ENCODE assay signal across 31 mouse cellular contexts in the genomic region with DNA sequence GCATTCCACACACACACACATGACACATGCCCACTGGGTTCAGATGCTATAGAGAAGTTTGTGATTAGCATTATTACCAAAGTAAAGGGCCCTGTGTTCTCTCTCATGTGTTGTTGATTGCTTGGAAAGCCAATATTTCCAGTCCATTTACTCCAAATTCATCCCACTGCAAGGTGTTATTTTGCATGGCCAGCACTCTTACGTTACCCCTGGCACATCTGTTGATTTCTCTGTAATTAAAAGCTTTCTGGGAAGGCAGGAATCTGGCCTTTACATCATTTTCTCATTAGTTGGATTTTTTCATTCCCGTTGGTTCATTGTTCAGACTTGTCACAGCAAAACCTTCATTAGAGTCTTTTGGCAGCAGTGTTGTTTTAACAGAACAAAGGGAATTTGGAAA. TPM values are rescaled to one million over a fixed set of nuclear protein-coding genes. Genes with fewer than 3 reads are reported as not detected.
DNase-seq lines count a peak whose midpoint lies in the region; ATAC-seq and TF ChIP-seq lines count a peak whose summit lies in the region.
"Had no signal": no experiment of that assay in that cellular context is flagged by ENCODE, and none has a peak within 500 bp of the region (broad histone marks: within the 10 kb centered on the region; RNA-seq: fewer than 3 reads in every experiment).

No protein-coding gene starts in this region.

- H3K4me3 ChIP-seq in hindbrain, embryonic 14.5 days (replicated peaks; ENCODE audit: low read length): no peak overlapping the region
- no peak overlapping the region for H3K4me3 ChIP-seq in hindbrain, embryonic 10.5 days
- no peak overlapping the region for H3K4me3 ChIP-seq in forebrain, embryonic 13.5 days
- H3K4me3 ChIP-seq in hindbrain, postnatal 0 days (ENCODE audit: low read length): no peak overlapping the region
- no peak overlapping the region for H3K4me3 ChIP-seq in kidney, embryonic 14.5 days (ENCODE audit: low read length)
- H3K4me3 ChIP-seq: embryonic facial prominence, embryonic 12.5 days; erythroblast, embryonic 14.5 days; heart, embryonic 10.5 days; heart, embryonic 15.5 days; left cerebral cortex, adult 2 months; limb, embryonic 12.5 days; liver, embryonic 15.5 days; lung, embryonic 15.5 days had no signal

- no peak overlapping the region for H3K9ac ChIP-seq in hindbrain, embryonic 14.5 days
- no peak overlapping the region for H3K9ac ChIP-seq in forebrain, embryonic 13.5 days
- H3K9ac ChIP-seq in hindbrain, postnatal 0 days (replicated peaks; ENCODE audit: low read length): no peak overlapping the region
- H3K9ac ChIP-seq in kidney, embryonic 14.5 days (ENCODE audit: low read depth, low read length): no peak overlapping the region
- H3K9ac ChIP-seq: embryonic facial prominence, embryonic 12.5 days; heart, embryonic 15.5 days; limb, embryonic 12.5 days; liver, embryonic 15.5 days; lung, embryonic 15.5 days had no signal

- no peak overlapping the region for H3K4me2 ChIP-seq in hindbrain, embryonic 14.5 days (replicated peaks)
- no peak overlapping the region for H3K4me2 ChIP-seq in forebrain, embryonic 13.5 days
- no peak overlapping the region for H3K4me2 ChIP-seq in hindbrain, postnatal 0 days (ENCODE audit: low read depth, low read length)
- no peak overlapping the region for H3K4me2 ChIP-seq in kidney, embryonic 14.5 days (replicated peaks; ENCODE audit: low read depth, low read length)
- H3K4me2 ChIP-seq: embryonic facial prominence, embryonic 12.5 days; heart, embryonic 15.5 days; limb, embryonic 12.5 days; liver, embryonic 15.5 days; lung, embryonic 15.5 days; midbrain, embryonic 11.5 days had no signal

- no peaks in the 10 kb centered on the region for H3K36me3 ChIP-seq in hindbrain, embryonic 14.5 days (replicated peaks; ENCODE audit: control insufficient read depth, insufficient read depth)
- H3K36me3 ChIP-seq in hindbrain, embryonic 10.5 days: no peaks in the 10 kb centered on the region
- no peaks in the 10 kb centered on the region for H3K36me3 ChIP-seq in forebrain, embryonic 13.5 days (ENCODE audit: poor library complexity, severe bottlenecking)
- H3K36me3 ChIP-seq in hindbrain, postnatal 0 days (ENCODE audit: insufficient read depth, low read length): no peaks in the 10 kb centered on the region
- no peaks in the 10 kb centered on the region for H3K36me3 ChIP-seq in kidney, embryonic 14.5 days (ENCODE audit: control insufficient read depth, insufficient read depth, low read length)
- H3K36me3 ChIP-seq: embryonic facial prominence, embryonic 12.5 days; heart, embryonic 10.5 days; heart, embryonic 15.5 days; limb, embryonic 12.5 days; liver, embryonic 15.5 days; lung, embryonic 15.5 days had no signal

- H3K27me3 ChIP-seq in hindbrain, embryonic 14.5 days (ENCODE audit: control insufficient read depth, insufficient read depth, low read length): no peaks in the 10 kb centered on the region
- no peaks in the 10 kb centered on the region for H3K27me3 ChIP-seq in hindbrain, embryonic 10.5 days (ENCODE audit: insufficient read depth, poor library complexity, severe bottlenecking)
- H3K27me3 ChIP-seq in forebrain, embryonic 13.5 days: peaks cover 3% of the 10 kb centered on the region; the same call in 1 of the 2 replicates
- H3K27me3 ChIP-seq in hindbrain, postnatal 0 days (ENCODE audit: insufficient read depth, low read length): no peaks in the 10 kb centered on the region
- no peaks in the 10 kb centered on the region for H3K27me3 ChIP-seq in kidney, embryonic 14.5 days (ENCODE audit: control insufficient read depth, insufficient read depth, low read length)
- H3K27me3 ChIP-seq: embryonic facial prominence, embryonic 12.5 days; heart, embryonic 15.5 days; limb, embryonic 12.5 days; liver, embryonic 15.5 days; lung, embryonic 15.5 days had no signal

- TF ChIP-seq CTCF in hindbrain, postnatal 0 days (IDR thresholded peaks at IDR 0.05; ENCODE audit: low read depth): no peak

- no peaks in the 10 kb centered on the region for H3K9me3 ChIP-seq in hindbrain, embryonic 14.5 days (ENCODE audit: control insufficient read depth, low read length)
- no peaks in the 10 kb centered on the region for H3K9me3 ChIP-seq in hindbrain, embryonic 10.5 days
- no peaks in the 10 kb centered on the region for H3K9me3 ChIP-seq in forebrain, embryonic 13.5 days (replicated peaks)
- no peaks in the 10 kb centered on the region for H3K9me3 ChIP-seq in hindbrain, postnatal 0 days (ENCODE audit: low read length)
- H3K9me3 ChIP-seq in kidney, embryonic 14.5 days (ENCODE audit: control insufficient read depth, low read length): no peaks in the 10 kb centered on the region
- H3K9me3 ChIP-seq: embryonic facial prominence, embryonic 12.5 days; heart, embryonic 10.5 days; heart, embryonic 15.5 days; limb, embryonic 12.5 days; liver, embryonic 15.5 days; lung, embryonic 15.5 days had no signal

- no peaks in the 10 kb centered on the region for H3K4me1 ChIP-seq in hindbrain, embryonic 14.5 days (replicated peaks; ENCODE audit: control insufficient read depth, insufficient read depth, low read length)
- H3K4me1 ChIP-seq in hindbrain, embryonic 10.5 days (replicated peaks): no peaks in the 10 kb centered on the region
- 0 out of 2 replicates have a peak, but pooled peaks cover 6% of the 10 kb centered on the region for H3K4me1 ChIP-seq in forebrain, embryonic 13.5 days
- H3K4me1 ChIP-seq in hindbrain, postnatal 0 days (ENCODE audit: insufficient read depth, low read length): no peaks in the 10 kb centered on the region
- no peaks in the 10 kb centered on the region for H3K4me1 ChIP-seq in kidney, embryonic 14.5 days (ENCODE audit: control insufficient read depth, insufficient read depth, low read length)
- H3K4me1 ChIP-seq: embryonic facial prominence, embryonic 12.5 days; heart, embryonic 10.5 days; heart, embryonic 15.5 days; limb, embryonic 12.5 days; liver, embryonic 15.5 days; lung, embryonic 15.5 days had no signal

- H3K27ac ChIP-seq in hindbrain, embryonic 14.5 days: no peak overlapping the region
- no peak overlapping the region for H3K27ac ChIP-seq in hindbrain, embryonic 10.5 days
- no peak overlapping the region for H3K27ac ChIP-seq in forebrain, embryonic 13.5 days
- no peak overlapping the region for H3K27ac ChIP-seq in hindbrain, postnatal 0 days
- no peak overlapping the region for H3K27ac ChIP-seq in kidney, embryonic 14.5 days (ENCODE audit: low read depth, low read length)
- H3K27ac ChIP-seq: embryonic facial prominence, embryonic 12.5 days; heart, embryonic 10.5 days; heart, embryonic 15.5 days; left cerebral cortex, adult 2 months; limb, embryonic 12.5 days; liver, embryonic 15.5 days; lung, embryonic 15.5 days had no signal

- WGBS in hindbrain, embryonic 14.5 days: 45% methylated on average over 2 of the region's 2 CpGs
- 73% methylated on average over 2 of the region's 2 CpGs for WGBS in hindbrain, embryonic 10.5 days
- WGBS in forebrain, embryonic 13.5 days: 18% methylated on average over 2 of the region's 2 CpGs
- 35% methylated on average over 2 of the region's 2 CpGs for WGBS in hindbrain, postnatal 0 days
- WGBS in kidney, embryonic 14.5 days: 51% methylated on average over 2 of the region's 2 CpGs

- DNase-seq in hindbrain, embryonic 14.5 days (ENCODE audit: low spot score): no peak
- DNase-seq in hindbrain, embryonic 10.5 days (ENCODE audit: low spot score): no peak
- DNase-seq in brain, adult 2 months (ENCODE audit: low read depth, low spot score): peak; percentile 3
- DNase-seq in hindbrain, postnatal 0 days (ENCODE audit: low spot score): peak; percentile 28
- no peak for DNase-seq in lung, adult 18-20 months
- no peak for DNase-seq in embryo, embryonic 10.5 days (ENCODE audit: low spot score)
- DNase-seq: adrenal gland, adult 2 months; adrenal gland, postnatal 36 days; cerebellum, adult 8-10 months; cerebellum, postnatal 25 days; gastrocnemius, postnatal 25 days; heart, adult 11 months; kidney, adult 8-10 months; kidney, postnatal 14 days; right cerebral cortex, postnatal 14 days had no signal

- ATAC-seq in hindbrain, embryonic 14.5 days (ENCODE audit: low FRiP score): 0 out of 2 replicates have a peak, but pooled peaks have one; percentile 53
- peak; percentile 91 for ATAC-seq in forebrain, embryonic 13.5 days
- no peak for ATAC-seq in hindbrain, postnatal 0 days
- no peak for ATAC-seq in kidney, embryonic 14.5 days (ENCODE audit: low FRiP score, low TSS enrichment)
- ATAC-seq: activated CD4-positive, CD25-positive, alpha-beta regulatory T cell, adult 4 months; CD4-positive, CD25-positive, alpha-beta regulatory T cell, adult 4 months; intestine, embryonic 16.5 days had no signal

RNA-seq across cellular contexts. Expression of gene Prdm5, which starts 53.1 kb away (rescaled TPM):
- polyA plus RNA-seq in hindbrain, embryonic 14.5 days (2014; fragmentation: Nextera tagmentation; extraction: Ambion mirVana): 5.7 and 5.8 TPM in 2 replicates
- polyA plus RNA-seq in hindbrain, embryonic 10.5 days (2016; fragmentation: Nextera tagmentation; extraction: Ambion mirVana): 17.3 and 19.9 TPM in 2 replicates
- polyA plus RNA-seq in forebrain, embryonic 13.5 days (2015; fragmentation: Nextera tagmentation; extraction: Ambion mirVana): 8.4 and 9.8 TPM in 2 replicates
- total RNA-seq in hindbrain, postnatal 0 days (2014; rRNA removed): 7.4 and 11.9 TPM in 2 replicates
- polyA plus RNA-seq in hindbrain, postnatal 0 days (2015; fragmentation: Nextera tagmentation; extraction: Ambion mirVana): 5.0 and 6.9 TPM in 2 replicates
- polyA plus RNA-seq in kidney, embryonic 14.5 days (2014; fragmentation: Nextera tagmentation; extraction: Ambion mirVana): 19.8 and 21.9 TPM in 2 replicates
- total RNA-seq: neutrophil, adult 5-6 weeks had no signal
- polyA plus RNA-seq: erythroblast, embryonic 14.5 days; liver, adult 2 months had no signal

RNA-seq across cellular contexts. Expression of gene Ndnf, which starts 54.3 kb away (rescaled TPM):
- 18.8 and 22.5 TPM in 2 replicates for polyA plus RNA-seq in hindbrain, embryonic 14.5 days (2014; fragmentation: Nextera tagmentation; extraction: Ambion mirVana)
- polyA plus RNA-seq in hindbrain, embryonic 10.5 days (2016; fragmentation: Nextera tagmentation; extraction: Ambion mirVana): 20.0 and 24.7 TPM in 2 replicates
- polyA plus RNA-seq in forebrain, embryonic 13.5 days (2015; fragmentation: Nextera tagmentation; extraction: Ambion mirVana): 2.1 and 2.6 TPM in 2 replicates
- 86.2 and 89.6 TPM in 2 replicates for total RNA-seq in hindbrain, postnatal 0 days (2014; rRNA removed)
- polyA plus RNA-seq in hindbrain, postnatal 0 days (2015; fragmentation: Nextera tagmentation; extraction: Ambion mirVana): 10.4 and 14.8 TPM in 2 replicates
- polyA plus RNA-seq in kidney, embryonic 14.5 days (2014; fragmentation: Nextera tagmentation; extraction: Ambion mirVana): 6.2 and 11.5 TPM in 2 replicates
- polyA plus RNA-seq: erythroblast, embryonic 14.5 days; liver, adult 2 months had no signal

Comparison
In these comparisons a context has a peak if more than half of its experiments do, and no peak if none do; other contexts are left out.
1. ATAC-seq: peak in hindbrain, embryonic 14.5 days (single experiment) and forebrain, embryonic 13.5 days (single experiment); none in hindbrain, postnatal 0 days (single experiment) and kidney, embryonic 14.5 days (single experiment).
2. DNase-seq: peak in brain, adult 2 months (single experiment) and hindbrain, postnatal 0 days (single experiment); none in hindbrain, embryonic 14.5 days (single experiment), hindbrain, embryonic 10.5 days (single experiment), lung, adult 18-20 months (0 of 2) and embryo, embryonic 10.5 days (single experiment).